Mouse (Mus musculus): ENCODE measurements around the gene Cavin4.

GRCm38 (mm10) chr4:48677812-48678211 is 14.5 kb downstream of the Cavin4 start:
- TF ChIP-seq CTCF (IDR thresholded peaks at IDR 0.05; ENCODE audit: low read depth) = no peak
- TF ChIP-seq EP300 (IDR thresholded peaks at IDR 0.05; ENCODE audit: low read depth) = no peak

Measured in liver, postnatal 0 days (tissue).